Mouse (Mus musculus): ENCODE results near the gene Cd300lg. TPM values are rescaled to one million over a fixed set of nuclear protein-coding genes. Genes with fewer than 3 reads are reported as not detected.
A peak's percentile ranks its signal among the peaks of the same experiment; 100 is the strongest.

Cd300lg gene
- total and polyA plus RNA-seq, 3 experiments = 51.6 to 102 (median 70.1) TPM

- no peaks in the 10 kb centered on the region for H3K36me3 ChIP-seq (ENCODE audit: control insufficient read depth, insufficient read depth, low read length)
- no peak overlapping the region for H3K27ac ChIP-seq
- H3K4me3 ChIP-seq = no peak overlapping the region
- intact Hi-C loops (cut with DNase I) = no loop called here
- H3K79me2 ChIP-seq (replicated peaks; ENCODE audit: control insufficient read depth, insufficient read depth, low read length) = no peaks in the 10 kb centered on the region
- peaks cover 2% of the 10 kb centered on the region; the same call in 1 of the 2 replicates for H3K27me3 ChIP-seq (ENCODE audit: control insufficient read depth, insufficient read depth, low read length)
- TF ChIP-seq POLR2A (IDR thresholded peaks at IDR 0.05; ENCODE audit: insufficient read depth, low read depth, low read length) (no peak), CTCF (IDR thresholded peaks at IDR 0.05) (no peak), EP300 (IDR thresholded peaks at IDR 0.05; ENCODE audit: insufficient read depth, low read depth, low read length) (no peak)
- H3K4me1 ChIP-seq (ENCODE audit: control insufficient read depth, insufficient read depth, low read length) = no peaks in the 10 kb centered on the region; the same call in 1 of the 2 replicates
- whole genome bisulfite sequencing = 75% methylated on average over 4 of the region's 4 CpGs
- no peak for DNase-seq
- H3K9ac ChIP-seq (ENCODE audit: low read depth, low read length) = no peak overlapping the region
Observed at GRCm38 (mm10) chr11:102083193-102083592, 41.9 kb downstream of the Cd300lg start.

DNA sequence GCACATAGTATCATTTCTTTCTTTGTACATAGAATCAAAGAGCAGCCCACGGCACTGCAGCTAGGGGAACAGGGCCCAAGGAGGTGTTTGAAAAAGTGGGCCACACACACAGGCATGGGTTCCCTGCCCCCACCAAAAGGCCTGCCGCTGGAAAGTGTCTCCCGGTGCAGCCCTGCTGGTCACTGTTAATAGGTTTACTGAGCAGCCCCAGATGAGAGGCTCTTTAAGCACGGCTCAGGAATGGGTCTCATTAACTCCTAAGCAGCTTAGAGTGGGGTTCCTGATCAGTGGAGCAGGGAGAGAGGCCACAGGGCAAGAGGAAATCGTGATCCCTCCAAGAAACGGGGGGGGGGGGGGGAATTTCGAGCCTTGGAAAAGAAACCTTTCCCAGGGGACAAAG is 42.9 kb downstream of the Cd300lg start:
- no peaks in the 10 kb centered on the region for H3K79me2 ChIP-seq (replicated peaks; ENCODE audit: control insufficient read depth, insufficient read depth, low read length)
- intact Hi-C loops (cut with DNase I) = no loop called here
- WGBS = 65% methylated on average over 7 of the region's 7 CpGs
- no peak overlapping the region for H3K4me3 ChIP-seq
- H3K9ac ChIP-seq (ENCODE audit: low read depth, low read length) = no peak overlapping the region
- DNase-seq = no peak
- no peaks in the 10 kb centered on the region for H3K36me3 ChIP-seq (ENCODE audit: control insufficient read depth, insufficient read depth, low read length)
- peaks cover 2% of the 10 kb centered on the region; the same call in 1 of the 2 replicates for H3K27me3 ChIP-seq (ENCODE audit: control insufficient read depth, insufficient read depth, low read length)
- TF ChIP-seq POLR2A (IDR thresholded peaks at IDR 0.05; ENCODE audit: insufficient read depth, low read depth, low read length) (no peak), CTCF (IDR thresholded peaks at IDR 0.05) (no peak), EP300 (IDR thresholded peaks at IDR 0.05; ENCODE audit: insufficient read depth, low read depth, low read length) (no peak)
- H3K27ac ChIP-seq = no peak overlapping the region
- H3K4me1 ChIP-seq (ENCODE audit: control insufficient read depth, insufficient read depth, low read length) = no peaks in the 10 kb centered on the region; the same call in 1 of the 2 replicates

DNA sequence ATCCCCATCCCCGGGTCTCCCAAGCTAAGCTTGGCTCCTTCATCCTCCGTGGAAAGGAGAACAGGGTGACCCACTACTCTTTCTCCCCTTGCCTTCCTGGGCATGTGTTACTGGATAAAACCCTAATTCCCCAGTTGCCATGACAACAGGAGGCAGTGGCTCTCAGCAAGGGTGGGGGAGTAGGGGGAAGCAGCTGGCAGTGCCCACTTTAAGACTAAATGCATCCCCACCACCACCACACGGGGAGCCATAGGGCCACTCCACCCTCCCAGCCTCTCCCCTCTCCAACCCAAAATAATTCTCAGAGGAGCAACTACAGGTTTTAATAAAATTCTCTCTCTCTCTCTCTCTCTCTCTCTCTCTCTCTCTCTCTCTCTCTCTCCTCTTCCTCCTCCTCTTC is 45.0 kb downstream of the Cd300lg start:
- TF ChIP-seq CTCF (IDR thresholded peaks at IDR 0.05) (no peak), POLR2A (IDR thresholded peaks at IDR 0.05; ENCODE audit: insufficient read depth, low read depth, low read length) (no peak), EP300 (IDR thresholded peaks at IDR 0.05; ENCODE audit: insufficient read depth, low read depth, low read length) (no peak)
- H3K27ac ChIP-seq = no peak overlapping the region

DNA sequence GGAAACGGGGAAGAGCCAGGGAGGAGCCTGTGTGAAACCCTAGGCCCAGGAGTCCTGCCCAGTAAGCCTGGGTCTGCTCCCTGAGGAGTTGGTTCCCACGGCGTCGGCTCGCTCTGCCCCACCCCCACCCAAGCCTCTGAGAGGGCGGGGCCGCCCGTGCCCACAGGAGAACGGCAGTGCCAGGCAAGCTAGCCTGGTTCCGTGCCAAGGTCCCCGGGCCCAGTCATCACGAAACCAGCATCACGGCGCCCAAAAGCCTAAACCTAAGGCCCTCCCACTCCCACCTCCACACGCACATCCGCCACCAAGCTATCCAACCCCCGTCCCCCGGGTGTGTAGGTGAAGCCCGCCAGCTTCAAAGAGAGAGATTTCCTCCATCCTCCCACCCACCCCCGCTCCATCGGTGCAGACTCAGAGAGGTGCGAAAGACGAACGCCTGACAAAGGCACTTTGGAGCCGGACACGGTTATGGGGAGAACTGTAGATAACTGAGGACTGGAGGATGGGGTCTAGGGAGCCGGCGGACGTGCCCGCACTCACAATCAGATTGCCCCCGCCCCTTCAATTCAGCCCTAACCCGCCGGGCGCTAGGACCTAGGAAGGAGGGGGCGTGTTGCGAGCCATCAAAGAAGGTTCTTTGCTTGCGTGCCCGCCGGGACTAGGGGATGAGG is 45.9 kb downstream of the Cd300lg start:
- intact Hi-C loops (cut with DNase I) = no loop called here

More for the DNA sequence above, 45.0 kb downstream of the Cd300lg start:
- no peak overlapping the region for H3K4me3 ChIP-seq
- H3K36me3 ChIP-seq (ENCODE audit: control insufficient read depth, insufficient read depth, low read length) = no peaks in the 10 kb centered on the region
- H3K9ac ChIP-seq (ENCODE audit: low read depth, low read length) = no peak overlapping the region
- peaks cover 2% of the 10 kb centered on the region; the same call in 1 of the 2 replicates for H3K27me3 ChIP-seq (ENCODE audit: control insufficient read depth, insufficient read depth, low read length)
- H3K4me1 ChIP-seq (ENCODE audit: control insufficient read depth, insufficient read depth, low read length) = no peaks in the 10 kb centered on the region; the same call in 1 of the 2 replicates
- DNase-seq = no peak
- no peaks in the 10 kb centered on the region for H3K79me2 ChIP-seq (replicated peaks; ENCODE audit: control insufficient read depth, insufficient read depth, low read length)
- WGBS = 27% methylated on average over 3 of the region's 3 CpGs
- intact Hi-C loops (cut with DNase I) = no loop called here

GRCm38 (mm10) chr11:102087931-102088898 is 46.9 kb downstream of the Cd300lg start, which contains the start of gene Mpp2:
Gene Mpp2, minus strand, starts transcription at chr11:102088515.
- intact Hi-C loops (cut with DNase I) = loop anchor here (1.0 kb wide), 1 partner anchor 27 kb away; no protein-coding TSS in a partner anchor
- Histone ChIP-seq H3K79me2 (replicated peaks; ENCODE audit: control insufficient read depth, insufficient read depth, low read length) (no peaks in the 10 kb centered on the region), H3K27ac (peak within 1 kb of the TSS; percentile 44), H3K36me3 (ENCODE audit: control insufficient read depth, insufficient read depth, low read length) (no peaks in the 10 kb centered on the region), H3K4me1 (ENCODE audit: control insufficient read depth, insufficient read depth, low read length) (no peaks in the 10 kb centered on the region; the same call in 1 of the 2 replicates), H3K4me3 (peak within 1 kb of the TSS; percentile 85), H3K9ac (ENCODE audit: low read depth, low read length) (peak within 1 kb of the TSS; percentile 63), H3K27me3 (ENCODE audit: control insufficient read depth, insufficient read depth, low read length) (no peaks in the 10 kb centered on the region)
- peak; percentile 76 to 77 for DNase-seq
- TF ChIP-seq POLR2A (IDR thresholded peaks at IDR 0.05; ENCODE audit: insufficient read depth, low read depth, low read length) (peak; percentile 62), CTCF (IDR thresholded peaks at IDR 0.05) (no peak)
- WGBS = 1% methylated on average over 49 of the region's 49 CpGs

More for the DNA sequence above, 45.9 kb downstream of the Cd300lg start:
- WGBS = under 1% methylated on average over 39 of the region's 39 CpGs
- DNase-seq = peak; percentile 65 to 74
- H3K4me3 ChIP-seq = peak overlapping the region; percentile 85
- no peaks in the 10 kb centered on the region for H3K79me2 ChIP-seq (replicated peaks; ENCODE audit: control insufficient read depth, insufficient read depth, low read length)
- H3K36me3 ChIP-seq (ENCODE audit: control insufficient read depth, insufficient read depth, low read length) = no peaks in the 10 kb centered on the region
- peak overlapping the region; percentile 44 for H3K27ac ChIP-seq
- TF ChIP-seq CTCF (IDR thresholded peaks at IDR 0.05) (no peak), EP300 (IDR thresholded peaks at IDR 0.05; ENCODE audit: insufficient read depth, low read depth, low read length) (no peak), POLR2A (IDR thresholded peaks at IDR 0.05; ENCODE audit: insufficient read depth, low read depth, low read length) (no peak)
- H3K4me1 ChIP-seq (ENCODE audit: control insufficient read depth, insufficient read depth, low read length) = no peaks in the 10 kb centered on the region; the same call in 1 of the 2 replicates
- H3K27me3 ChIP-seq (ENCODE audit: control insufficient read depth, insufficient read depth, low read length) = peaks cover 2% of the 10 kb centered on the region; the same call in 1 of the 2 replicates
- peak overlapping the region; percentile 63 for H3K9ac ChIP-seq (ENCODE audit: low read depth, low read length)

Data from heart, adult 2 months (tissue).